Mouse (Mus musculus) megakaryocyte-erythroid progenitor cell, adult 5 weeks (primary cell): Measurements from ENCODE around the gene Elk3. TPM values are rescaled to one million over a fixed set of nuclear protein-coding genes. Genes with fewer than 3 reads are reported as not detected.

ENCODE experiments used
- polyA plus RNA-seq: library from polyadenylated mRNA; stranded (reverse); fragments of >175 nt; gene quantifications from 2 replicates; pipeline ENCODE4 v1.2.3, GENCODE M21; 2012

Elk3 gene
- polyA plus RNA-seq: 15.8 and 19.7 TPM in 2 replicates

GRCm38 (mm10) chr10:93310721-93311411 is at the start of gene Elk3:
Elk3 (minus strand) TSS chr10:93311135.

Other genes with a start within 250 kb of the Elk3 start
- 0.13 and 0.22 TPM in 2 replicates for gene Cfap54, start 229.5 kb downstream of the Elk3 start, polyA plus RNA-seq
- 7.7 and 9.1 TPM in 2 replicates for gene Cdk17, start 150.3 kb downstream of the Elk3 start, polyA plus RNA-seq
- 757 and 1,050 TPM in 2 replicates for gene Lta4h, start 142.3 kb upstream of the Elk3 start, polyA plus RNA-seq
- gene Hal, start 177.6 kb upstream of the Elk3 start, polyA plus RNA-seq: 0.12 TPM in 1 of 2 replicates, not detected in the other
- gene Amdhd1, start 228.9 kb upstream of the Elk3 start, polyA plus RNA-seq: 0.07 and 0.12 TPM in 2 replicates
- not detected in 2 replicates for gene Ccdc38, start 229.5 kb upstream of the Elk3 start, polyA plus RNA-seq